Mouse (Mus musculus) left cerebral cortex, postnatal 10 days (tissue): ENCODE results near the gene Rps6ka5. TPM values are rescaled to one million over a fixed set of nuclear protein-coding genes. Genes with fewer than 3 reads are reported as not detected.

Source experiments
- DNase-seq, 2 experiments: peaks; one replicate each; pipeline ENCODE4 v3.0.0; 2021 to 2022; ENCODE audit warnings: low spot score in 2 of 2, mixed read lengths in 1 of 2; ENCODE audit errors: extremely low spot score in 1 of 2
- intact Hi-C: fragments of 180-260 bp; cut with DNase I; formaldehyde crosslinking; loops from one replicate; pipeline ENCODE4 v1.15.1; 2025
- total RNA-seq, 2 experiments: library from RNA; stranded (reverse); gene quantifications; 2 replicates each; pipeline ENCODE4 v1.2.3; 2021

The Rps6ka5 gene
- total RNA-seq, 2 experiments from 2014 or later, result 16.8 to 20.9 TPM

DNA sequence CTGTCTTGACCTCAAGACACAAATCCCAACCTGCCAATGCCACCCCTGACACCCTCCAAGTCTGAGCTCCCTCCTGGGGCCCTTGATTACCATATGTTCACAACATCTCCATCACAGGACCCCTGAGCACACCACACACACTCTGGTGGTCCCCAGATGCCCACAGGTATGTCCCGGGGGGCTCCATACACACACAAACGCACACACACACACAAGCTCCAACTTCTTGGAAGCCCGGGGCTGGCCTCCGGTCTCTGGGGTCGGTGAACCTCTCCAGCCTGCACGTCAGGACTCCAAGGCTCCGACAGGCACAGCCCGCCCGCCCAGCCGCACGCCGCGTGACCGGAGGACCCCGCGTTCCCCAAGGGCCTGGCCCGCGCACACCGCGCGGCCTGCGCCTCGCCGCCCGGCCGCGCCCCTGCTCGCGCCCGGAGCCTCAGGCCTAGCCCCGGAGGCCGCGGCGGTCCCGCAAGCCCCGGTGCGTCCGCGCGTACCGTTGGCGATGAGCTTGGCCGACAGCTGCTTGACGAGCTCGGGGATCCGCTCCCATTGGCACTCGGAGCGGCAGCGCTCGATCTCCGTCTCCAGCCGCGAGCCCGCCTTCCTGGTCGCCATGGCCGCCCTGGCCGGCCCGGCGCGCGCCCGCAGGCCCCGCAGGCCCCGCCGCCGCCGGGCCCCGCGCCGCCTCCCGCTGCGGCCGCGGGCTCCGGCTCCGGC is 206.5 kb downstream of the Rps6ka5 start:
- intact Hi-C loops, result loop anchor here (5.0 kb wide), 1 partner anchor 93 kb away; no protein-coding TSS in a partner anchor
- peak in 1 of 2 experiments; percentile 76 for DNase-seq

DNA sequence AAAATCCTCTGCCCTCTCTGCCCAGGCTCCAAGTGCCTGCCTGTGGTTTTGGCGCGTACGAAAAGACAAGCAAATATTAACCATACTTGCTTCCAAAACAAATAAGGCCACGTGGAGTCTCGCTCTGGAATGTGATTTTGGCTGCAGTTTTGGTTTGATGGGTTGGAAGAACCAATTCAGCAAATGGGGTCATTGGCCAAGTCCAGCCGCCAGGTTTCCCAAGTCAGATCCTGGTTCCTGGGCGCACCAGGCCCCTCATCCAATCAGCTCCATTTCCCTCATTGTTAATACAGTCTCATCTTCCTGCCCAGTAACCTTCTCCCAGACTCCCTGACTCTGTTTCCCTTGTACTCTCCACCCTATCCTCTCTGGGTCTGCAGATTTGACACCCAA is 207.1 kb downstream of the Rps6ka5 start:
- intact Hi-C loops, result loop anchor here (5.0 kb wide), 1 partner anchor 92 kb away; no protein-coding TSS in a partner anchor
- no peak for DNase-seq

DNA sequence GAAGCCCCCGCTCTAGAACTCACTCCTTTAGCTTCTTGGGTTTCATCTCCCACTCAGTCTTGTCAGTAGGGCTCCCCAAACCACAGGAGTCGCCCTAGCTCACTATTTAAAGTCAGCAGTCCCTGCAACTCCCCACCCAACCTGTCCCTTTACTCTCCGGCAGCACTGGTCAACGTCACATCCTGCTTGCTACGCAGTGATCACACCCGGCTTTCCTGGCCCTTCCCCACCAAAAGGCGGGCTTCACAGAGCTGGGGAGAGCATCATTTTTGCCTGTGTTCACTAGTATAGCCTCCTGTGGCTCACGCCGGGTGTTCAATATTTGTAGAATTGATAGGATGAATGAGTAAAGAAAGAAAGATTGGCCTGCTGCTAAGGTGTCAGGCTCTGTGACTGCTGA is 209.4 kb downstream of the Rps6ka5 start:
- intact Hi-C loops, result no loop called here
- DNase-seq, result no peak

DNA sequence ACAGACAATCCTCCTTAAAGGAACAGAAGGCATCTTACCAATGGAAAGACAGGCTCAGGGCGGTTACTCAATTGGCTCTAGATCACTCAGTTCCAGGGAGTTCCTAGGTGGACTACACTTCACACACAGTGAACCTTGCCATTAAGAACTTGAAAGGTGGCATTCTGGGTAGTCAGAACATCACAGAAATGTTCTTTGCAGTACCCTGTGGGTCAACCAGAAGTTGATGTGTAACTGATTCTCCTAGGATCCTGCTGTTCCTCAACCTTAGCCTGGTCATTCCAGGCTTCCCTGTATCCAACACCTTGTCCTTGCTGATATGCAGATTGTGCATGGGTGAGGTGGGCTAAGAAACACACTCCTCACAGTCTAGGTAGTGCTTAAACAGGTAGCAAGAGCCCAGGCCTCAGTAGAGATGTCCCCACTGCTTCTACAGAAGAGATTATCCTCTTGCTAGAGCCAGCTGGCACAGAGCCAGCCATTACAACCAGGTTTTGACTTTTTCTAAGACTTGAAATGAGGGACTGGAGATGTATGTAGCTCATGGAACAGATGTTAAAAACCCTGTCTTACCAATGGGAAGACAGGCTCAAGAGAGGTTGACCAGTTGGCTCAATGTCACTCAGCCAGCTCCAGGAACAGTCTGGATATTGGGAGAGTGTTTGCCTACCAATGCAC is 210.5 kb downstream of the Rps6ka5 start:
- no peak for DNase-seq
- intact Hi-C loops, result no loop called here

DNA sequence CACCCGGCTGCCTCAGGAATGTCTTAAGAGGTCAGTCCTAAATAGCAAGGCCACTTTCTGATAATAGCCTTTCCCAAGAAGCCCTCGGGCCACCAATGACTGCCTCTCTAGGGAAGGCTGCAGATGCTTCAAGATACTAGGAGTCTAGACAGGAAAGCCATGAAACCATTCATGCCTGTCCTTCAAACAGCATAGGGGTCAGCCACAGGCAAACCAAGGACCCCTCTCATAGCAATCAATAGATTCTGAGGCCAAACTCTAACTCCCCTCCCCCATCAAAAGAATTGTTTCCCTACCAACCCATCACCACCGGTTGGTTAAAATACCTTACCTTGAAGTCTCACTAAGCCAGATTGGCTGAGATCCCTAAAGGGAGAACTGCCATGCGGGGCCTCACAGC is 211.3 kb downstream of the Rps6ka5 start:
- no peak for DNase-seq
- intact Hi-C loops, result no loop called here

DNA sequence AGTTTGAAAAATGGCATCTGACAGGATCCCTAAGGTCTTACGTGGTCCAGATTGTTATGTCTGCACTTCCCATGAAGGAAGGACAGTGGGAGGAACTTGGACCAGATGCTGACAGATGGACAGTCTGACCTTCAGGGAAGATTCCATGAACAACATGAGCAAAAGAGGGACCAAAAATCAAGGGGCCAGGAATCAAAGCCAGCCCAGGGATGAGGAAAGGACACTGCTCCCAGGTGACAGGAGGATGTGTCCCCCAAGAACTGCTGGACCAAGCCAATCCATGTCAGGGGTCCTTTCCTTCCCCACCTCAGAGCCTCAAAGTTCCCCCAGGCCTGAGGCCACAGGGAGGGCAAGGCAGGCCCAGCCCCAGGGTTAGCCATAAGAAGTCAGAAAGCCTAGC is 212.2 kb downstream of the Rps6ka5 start:
- no peak for DNase-seq
- intact Hi-C loops, result no loop called here

DNA sequence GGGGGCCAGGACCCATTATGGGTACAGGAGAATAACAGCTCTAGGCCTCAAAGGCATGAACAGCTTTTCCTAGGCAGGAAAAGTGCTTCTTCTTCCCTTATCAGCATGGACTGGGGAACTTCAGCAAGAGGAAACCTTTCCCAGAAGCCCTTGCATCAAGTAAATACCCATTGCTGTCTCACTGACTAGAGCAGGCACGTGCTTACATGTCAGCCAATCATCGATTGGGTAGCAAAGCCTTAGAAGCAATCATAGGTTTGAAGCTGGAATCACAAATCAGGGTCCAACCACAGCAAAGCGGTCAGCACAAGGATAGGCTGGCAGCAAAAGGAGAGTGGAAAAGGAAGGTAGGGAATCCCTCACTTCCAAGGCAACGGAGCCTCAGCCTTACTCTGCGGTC is 213.7 kb downstream of the Rps6ka5 start:
- DNase-seq, result no peak
- intact Hi-C loops, result no loop called here

DNA sequence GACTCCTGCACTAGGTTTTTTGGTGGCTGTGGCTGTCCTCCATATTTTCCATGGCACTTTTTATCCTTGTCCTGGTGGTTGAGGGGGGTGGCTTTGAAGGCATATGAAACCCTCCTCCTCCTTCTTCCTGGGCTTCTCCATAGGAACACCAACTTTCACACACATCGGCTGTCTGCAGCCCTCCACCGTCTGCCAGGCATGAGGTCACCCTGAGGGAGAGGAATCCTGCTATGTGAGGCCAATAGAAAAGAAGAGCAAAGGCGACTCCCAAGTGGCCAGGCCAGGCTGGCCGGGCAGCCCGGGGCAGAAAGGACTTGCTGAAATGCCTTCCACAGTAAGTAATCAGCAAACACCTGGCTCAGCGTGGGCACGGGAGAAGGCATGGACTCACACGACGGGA is 214.1 kb downstream of the Rps6ka5 start:
- DNase-seq, result no peak

DNA sequence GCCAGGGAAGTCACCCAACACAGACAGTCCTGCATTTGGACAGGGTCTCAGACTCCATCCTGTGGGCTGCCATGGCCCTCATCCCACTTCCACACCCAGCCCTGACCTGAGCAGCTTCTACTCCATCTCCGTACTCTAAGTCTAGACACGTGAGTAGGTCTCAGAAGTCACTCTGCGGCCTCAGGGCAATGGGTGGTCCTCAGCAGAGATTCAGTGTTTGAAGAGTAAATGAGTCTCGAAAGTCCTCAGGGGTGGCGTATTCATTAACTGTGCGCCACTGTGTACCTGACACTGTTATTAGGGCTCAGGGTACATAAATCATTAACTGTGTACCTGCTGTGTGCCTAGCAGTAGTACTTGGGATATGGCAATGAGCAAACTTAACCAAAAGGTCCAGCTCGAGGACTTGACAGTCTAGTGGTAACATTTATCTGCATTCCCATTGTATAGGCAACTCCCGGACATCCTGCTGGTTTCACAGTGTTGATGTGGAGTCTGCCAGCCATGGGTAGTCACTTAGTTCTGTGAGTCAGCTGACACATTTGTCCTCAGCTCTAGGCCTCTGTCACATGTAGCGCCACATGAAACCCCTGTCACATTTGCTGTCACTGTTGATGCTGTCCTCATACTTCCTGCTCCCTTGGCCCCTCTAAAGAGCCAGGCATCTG is 217.0 kb downstream of the Rps6ka5 start:
- intact Hi-C loops, result no loop called here
- DNase-seq, result no peak

More for the DNA sequence above, 214.1 kb downstream of the Rps6ka5 start:
- intact Hi-C loops, result no loop called here

DNA sequence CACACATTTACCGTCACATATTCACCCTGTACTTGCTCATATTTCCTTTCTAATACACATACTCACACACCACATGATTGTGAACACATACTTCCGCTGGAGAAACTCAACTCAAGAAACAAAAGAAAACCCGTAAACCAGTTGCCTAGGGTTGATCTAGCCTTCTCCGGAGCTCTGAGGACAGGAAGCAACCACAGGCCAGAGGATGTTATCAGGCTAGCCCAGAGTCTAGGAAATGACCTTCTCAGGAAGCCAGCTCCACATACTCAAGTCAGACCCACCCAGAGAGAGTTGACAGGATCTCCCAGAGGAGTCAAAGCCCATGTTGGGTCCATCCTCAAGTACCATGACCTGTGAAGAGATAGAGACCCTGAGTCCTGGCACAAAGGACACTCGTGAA is 218.1 kb downstream of the Rps6ka5 start:
- intact Hi-C loops, result no loop called here
- DNase-seq, result no peak

DNA sequence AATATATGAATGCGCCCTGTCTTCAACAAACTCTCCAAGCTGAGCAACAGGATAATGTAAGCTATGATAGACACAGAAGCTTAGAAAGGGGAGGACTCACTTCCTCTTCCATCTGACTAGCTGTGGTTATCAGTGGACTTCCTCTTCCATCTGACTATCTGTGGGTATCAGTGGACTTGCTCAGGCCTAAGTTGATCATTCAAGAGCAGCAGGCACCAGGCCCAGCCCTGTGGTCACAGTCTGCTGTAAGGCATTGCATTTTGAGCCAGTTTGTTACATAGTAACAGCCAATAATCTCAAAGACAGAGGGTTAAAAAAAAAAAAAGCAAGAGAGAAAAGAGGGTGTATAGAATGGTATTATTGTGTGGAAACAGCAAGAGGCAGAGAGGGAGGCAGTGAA is 221.3 kb downstream of the Rps6ka5 start:
- intact Hi-C loops, result no loop called here
- DNase-seq, result no peak

DNA sequence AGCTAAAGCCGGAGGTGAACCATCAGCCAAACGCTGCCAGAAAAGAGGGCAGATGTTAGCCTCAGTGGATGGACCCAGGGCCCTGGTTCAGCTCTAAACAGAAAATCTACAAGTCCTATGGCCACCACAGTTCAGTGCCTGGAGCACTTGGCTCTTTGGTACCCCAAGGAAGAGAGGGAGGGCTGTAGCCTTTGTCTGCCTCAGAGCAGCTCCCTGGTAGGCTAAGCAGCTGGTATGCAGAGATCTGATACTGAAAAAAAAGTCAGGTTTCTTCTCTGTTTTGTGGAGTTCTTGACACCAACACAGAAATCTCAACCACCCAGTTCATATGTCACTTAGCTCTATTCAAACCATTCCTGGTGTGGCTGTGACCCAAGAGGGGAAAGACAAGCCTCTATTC is 222.2 kb downstream of the Rps6ka5 start:
- intact Hi-C loops, result no loop called here
- no peak for DNase-seq

DNA sequence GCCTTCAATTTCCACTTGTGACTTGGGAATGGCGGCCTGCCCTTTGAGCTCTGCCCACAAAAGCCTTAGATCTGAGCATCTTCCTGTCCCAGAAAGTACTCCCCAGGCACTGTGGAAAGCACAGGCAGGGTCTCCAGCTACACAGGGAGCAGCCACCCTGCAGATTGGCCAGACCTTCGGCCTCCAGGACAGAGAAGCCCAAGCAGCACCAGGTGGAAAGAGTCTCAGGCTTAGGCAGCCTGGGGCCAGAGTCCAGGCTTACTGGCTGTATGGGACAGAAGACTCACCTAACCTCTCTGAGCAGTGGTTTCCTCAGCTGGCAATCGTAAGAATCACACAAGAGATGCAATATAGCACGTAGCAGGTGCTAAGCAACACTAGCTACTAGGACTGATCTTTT is 223.1 kb downstream of the Rps6ka5 start:
- intact Hi-C loops, result no loop called here
- DNase-seq, result no peak

DNA sequence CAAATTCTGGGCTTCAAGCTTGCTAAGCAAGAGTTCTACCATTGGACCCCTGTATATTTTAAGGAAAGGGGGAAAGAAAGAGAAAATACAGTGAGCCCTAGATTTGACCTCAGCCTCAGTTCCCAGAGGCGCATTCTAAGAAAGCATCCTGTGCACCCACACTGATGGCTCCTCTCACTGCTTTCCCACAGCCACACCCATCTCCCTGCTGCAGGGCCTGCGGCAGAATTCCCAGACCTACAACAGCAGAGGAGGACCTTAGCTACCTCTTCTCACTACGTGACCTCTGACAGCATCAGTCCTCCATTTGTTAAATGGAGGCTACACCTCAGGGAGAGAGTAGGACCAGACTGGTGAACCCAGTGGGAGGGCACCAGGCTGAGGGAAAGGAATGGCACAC is 224.2 kb downstream of the Rps6ka5 start:
- intact Hi-C loops, result no loop called here
- no peak for DNase-seq

DNA sequence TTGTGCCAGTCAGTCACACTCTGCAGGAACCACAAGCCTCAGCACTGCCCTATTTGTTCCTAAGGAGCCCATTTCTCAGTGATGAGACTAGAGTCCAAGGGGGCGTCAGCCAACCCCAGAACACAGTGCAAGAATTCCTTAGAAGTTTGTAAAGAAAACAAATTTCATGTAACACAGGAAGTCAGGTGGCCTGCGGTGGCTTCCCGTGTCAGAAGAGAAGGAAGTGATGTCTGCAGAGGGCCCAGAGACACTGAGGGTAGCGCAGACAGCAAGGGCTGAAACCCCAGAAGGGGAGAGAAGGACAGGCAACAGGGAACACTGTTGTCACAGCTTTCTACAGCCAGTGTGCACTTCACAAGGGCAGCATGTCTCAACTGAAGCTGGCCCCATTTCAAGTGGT is 225.5 kb downstream of the Rps6ka5 start:
- intact Hi-C loops, result no loop called here
- DNase-seq, result peak in 1 of 2 experiments; percentile 54

DNA sequence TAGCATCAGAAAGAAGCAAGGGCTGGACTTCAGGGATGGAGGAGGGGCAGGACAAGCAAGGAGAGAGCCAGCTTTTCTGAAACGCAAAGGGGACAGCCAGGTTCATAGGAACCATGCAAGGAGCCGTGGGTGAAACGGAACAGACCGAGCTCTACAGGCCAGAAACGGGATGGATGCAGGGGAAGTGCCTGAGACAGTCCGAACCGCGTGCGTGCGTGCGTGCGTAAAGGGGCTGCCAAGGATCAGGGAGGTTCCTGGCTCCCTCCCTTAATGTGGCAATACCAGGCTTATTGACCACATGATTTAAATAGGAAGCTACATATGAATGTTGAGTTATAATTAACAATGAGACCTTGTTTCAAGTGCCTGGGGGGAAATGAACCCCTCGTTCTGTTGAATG is 227.3 kb downstream of the Rps6ka5 start:
- no peak for DNase-seq
- intact Hi-C loops, result no loop called here
